Mouse (Mus musculus) embryo, embryonic 10.5 days (tissue): ENCODE results near the gene Fgfr2.

Experiments used
- DNase-seq: peaks from one replicate; pipeline ENCODE4 v3.0.0-alpha.2; 2015; ENCODE audit warnings: low spot score

Fgfr2 gene

DNA sequence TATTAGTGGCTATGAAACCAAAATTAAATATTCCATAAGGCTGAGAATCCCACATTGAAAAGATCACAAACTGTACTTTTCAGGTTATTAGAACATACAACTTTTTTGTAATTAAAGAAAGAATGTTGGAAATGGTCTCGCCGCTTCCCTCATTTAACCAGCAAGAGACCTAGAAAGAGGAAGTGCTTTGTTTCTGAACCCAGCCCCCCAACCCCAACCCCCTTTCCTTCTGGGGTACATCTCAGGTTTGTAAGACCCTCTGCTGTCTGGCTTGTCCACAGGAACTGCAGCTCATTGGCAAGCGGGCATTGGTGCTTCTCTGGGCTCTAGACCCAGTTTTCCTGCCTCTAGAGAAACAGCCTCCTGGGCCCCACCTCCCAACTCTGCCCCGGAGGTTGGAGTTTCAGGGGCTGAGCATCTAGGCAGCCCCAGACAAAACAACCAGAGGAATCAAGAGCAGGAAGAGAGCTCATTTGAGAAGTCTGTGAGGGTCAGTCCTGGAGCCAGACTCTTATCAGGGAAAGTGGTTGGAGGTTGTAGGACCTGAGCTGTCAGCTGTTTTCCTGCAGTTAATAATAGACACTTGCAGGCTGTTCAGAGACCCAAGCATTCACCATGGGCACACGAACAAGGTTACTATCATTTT, 2174.5 kb downstream of the Fgfr2 start:
- no peak for DNase-seq

DNA sequence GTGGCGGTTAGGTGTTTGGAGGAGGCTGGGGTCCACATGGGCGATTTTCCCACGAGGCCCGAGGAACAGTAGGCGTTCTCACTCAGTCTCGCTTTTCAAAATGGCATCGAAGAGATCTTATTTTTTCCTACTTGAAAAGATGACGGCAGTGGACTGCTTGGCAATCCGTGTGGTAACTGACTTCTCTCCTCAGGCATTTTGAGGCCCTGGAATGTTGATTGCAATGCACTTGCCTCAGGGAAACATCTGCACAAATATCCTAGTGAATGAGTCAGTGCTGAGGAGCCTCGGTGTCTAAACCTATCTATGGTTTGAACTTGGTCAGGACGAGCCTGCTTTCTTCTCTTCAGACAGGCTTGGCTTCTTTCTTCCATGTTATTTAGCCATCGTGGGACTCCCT, 2176.8 kb downstream of the Fgfr2 start:
- no peak for DNase-seq

DNA sequence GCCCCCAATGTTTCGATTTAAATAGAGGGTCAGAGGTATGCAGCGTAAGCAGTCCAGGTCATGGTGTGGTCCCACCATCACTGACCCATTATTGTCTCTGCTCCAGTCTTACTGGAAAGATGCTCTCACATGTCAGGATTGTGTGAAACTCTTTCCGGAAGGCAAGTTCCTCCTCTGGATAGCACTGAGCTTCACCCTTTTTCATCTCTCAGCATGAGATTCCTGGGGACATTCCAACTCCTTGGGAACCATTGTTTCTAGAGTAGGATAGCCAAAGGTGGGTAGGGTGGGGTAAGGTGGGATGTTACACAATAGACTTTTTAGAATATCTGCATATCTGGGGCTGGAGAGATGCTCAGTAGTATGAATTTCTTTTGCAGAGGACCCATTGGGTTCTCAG, 2177.4 kb downstream of the Fgfr2 start:
- no peak for DNase-seq

DNA sequence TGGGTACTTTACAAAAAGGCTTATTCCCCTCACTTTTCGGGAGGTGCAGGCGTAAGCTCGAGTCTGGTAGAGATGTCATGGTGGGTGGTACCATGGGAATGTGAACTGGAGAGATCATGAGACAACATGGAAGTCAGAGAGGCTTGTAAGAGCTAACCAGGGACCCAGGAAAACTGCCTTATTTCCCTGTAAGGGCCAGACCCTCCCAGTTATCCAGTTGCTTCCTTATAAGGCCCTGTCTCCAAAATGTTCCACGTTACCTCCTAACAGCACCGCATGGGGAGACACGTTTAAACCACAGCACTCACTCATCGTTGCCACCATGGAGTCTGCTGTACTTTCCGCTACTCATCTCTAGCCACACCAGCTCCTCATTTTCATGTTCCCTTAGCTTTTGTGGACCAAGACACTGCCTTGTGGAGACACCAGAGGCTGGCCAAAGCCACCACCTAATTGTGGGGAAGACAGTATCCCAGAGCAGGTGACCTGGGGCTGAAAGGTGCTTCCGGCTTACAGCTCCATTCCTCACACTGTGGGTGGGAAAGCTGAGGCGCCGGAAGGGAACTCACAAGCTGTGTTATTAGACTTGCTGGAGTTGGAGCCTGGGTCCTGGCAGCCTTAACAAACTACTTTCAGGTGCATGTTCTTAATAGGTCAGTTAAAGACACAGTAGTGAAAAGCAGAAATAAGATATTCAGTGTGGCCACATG, 2178.2 kb downstream of the Fgfr2 start:
- no peak for DNase-seq

DNA sequence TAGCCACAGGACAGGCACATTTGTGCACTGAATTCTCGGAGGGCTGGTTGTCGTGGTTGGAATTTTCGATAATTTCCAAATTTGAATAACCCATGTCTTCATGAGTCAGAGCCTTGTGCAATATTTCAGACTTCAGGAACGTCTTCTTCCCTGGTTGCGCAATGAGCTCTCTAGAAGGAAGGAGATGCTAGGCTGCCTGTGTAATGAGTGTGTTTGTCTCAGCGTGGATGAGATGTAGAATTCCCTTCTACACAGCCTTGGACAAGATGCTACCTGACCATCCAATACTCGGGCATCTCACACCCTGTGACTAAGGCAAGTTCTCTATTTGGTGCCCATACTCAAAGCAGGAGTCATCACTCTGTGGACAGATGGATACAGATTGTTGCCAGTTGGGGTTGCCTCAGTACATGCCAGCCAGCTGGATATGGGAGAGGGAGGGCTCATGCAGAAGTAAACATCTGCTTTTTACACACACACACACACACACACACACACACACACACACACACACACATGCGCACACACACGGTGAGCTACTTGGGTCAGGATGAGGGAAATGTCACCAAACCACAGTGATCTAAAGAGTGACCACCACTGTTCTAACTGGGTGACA, 2179.8 kb downstream of the Fgfr2 start:
- DNase-seq: no peak

DNA sequence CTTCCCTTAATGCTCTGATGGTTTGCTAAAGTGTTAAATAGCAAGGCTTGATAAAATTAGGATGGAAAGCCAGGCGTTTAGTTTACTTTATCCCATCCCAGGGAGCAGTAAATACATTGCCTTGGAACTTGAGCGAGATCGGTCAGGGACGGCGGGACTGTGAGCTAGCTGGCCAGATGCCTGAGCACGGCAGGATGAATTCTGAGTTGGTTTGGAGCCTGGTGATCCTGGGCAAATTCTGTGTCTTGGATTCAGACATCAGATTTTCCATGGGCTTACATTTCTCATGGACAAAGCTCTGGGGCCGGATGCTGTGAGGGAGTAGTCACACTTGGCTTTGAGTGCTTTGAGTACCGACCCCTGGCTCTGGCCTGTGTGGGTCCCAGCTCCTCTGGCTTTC, 2182.4 kb downstream of the Fgfr2 start:
- no peak for DNase-seq

DNA sequence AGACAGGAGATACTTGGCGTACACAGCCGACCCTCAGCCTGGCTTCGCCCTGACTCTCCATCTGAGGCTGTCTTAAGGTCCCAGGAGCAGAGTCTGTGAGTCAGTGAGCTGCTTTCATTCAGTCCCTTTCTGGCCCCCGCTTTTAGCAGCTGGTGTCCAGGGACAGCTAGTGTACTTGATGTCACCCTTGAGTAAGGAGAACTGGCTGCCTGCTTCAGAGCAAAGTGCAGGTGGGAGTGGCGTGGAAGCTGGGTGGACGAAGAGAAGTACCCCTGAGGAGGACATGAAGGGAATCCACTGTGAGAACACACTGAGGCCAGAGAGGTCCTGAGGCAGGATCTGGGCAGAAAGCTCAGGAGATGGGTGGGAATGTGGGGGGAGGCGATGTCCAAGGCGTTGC, 2184.3 kb downstream of the Fgfr2 start:
- DNase-seq: no peak

DNA sequence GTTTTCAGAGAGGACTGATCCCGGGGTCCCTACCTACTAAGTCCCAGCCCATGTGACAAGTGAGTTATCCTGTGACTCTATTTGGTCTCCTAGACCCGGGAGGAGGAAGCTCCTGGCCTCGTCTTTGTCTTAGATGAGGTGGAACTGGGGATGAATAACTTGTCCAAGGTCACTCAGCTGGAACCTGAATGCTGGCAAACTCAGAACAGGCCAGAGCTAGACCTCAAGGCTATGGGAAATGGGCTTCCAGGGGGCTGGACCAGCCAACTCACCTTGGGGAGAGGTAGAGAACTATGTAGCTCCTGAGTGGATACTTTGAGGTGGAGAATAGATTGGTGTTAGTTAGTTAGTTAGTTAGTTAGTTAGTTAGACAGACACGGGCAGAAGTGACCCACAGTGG, 2185.1 kb downstream of the Fgfr2 start:
- DNase-seq: no peak

DNA sequence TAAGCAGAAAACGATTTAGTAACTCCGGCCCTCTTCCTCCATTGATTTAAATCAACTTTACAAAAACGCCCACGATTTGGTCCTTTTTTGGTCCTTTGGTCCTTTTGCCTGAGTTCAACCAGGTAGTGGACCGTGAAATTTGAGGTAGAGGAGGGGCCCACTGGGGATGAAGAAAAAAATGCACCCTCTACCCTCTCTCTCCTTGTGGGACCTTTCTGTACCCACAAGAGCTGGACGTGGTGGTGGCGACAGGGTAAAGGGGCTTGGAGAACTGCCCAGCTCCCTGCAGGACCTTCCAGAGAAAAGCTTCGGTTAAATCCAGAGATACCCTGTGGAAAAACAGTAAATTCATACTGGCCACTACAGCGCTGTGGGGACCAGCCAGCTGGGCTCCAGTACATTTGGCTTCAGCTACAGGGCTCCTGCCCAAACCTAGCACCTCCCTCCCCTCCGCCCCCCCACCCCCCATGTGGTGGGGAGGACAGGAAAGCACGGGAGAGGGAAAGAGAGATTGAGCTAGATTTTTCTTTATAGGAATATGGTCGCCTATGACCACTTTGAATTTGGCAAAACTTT, 2185.8 kb downstream of the Fgfr2 start:
- no peak for DNase-seq

DNA sequence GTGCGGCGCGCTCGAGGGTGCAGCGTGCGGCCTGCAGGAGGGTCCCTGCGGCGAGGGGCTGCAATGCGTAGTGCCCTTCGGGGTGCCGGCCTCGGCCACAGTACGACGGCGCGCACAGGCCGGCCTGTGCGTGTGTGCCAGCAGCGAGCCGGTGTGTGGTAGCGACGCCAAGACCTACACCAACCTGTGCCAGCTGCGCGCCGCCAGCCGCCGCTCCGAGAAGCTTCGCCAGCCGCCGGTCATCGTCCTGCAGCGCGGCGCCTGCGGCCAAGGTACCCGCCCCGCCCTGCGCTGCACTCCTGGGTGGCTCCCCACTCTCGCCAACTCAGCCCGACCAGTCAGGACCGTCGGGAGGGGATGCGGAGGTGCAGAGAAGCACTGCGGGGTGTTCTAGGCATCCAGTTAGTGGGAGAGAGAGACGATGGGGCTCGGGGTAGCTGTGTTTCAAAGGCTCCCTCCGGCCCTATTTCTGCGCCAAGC, 2186.6 kb downstream of the Fgfr2 start:
- DNase-seq: peak; percentile 11

DNA sequence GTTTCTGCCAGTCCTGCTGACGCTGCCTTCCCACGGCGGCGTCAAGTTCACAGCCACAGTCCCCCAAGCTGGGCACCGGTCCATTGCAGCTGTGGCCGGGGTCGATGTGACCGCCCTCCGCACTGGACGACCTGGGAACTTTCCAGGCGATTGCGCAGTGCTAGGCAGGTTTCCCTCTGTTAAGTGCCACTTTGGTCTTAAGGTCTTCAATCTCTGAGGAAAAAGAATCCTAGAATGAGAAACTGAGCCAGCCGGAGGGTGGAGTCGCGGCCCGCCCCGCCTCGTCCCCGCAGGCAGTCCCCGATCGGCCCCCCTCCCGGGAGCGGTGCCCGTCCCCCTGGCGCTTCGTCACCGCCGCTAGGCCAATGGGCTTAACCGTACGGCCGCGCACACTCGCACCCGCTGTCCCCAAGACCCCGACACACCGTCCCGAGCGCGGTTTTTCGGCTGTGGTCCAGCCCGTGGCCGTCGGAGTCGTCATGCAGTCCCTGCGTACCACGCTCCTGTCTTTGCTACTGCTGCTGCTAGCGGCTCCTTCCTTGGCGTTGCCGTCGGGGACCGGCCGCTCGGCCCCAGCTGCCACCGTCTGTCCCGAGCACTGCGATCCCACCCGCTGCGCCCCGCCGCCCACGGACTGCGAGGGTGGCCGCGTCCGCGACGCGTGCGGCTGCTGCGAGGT, 2187.2 kb downstream of the Fgfr2 start, which contains the start of gene Htra1:
Gene Htra1 (plus strand): TSS at position 319 of the 679 bp plus-strand sequence.
- peak; percentile 62 for DNase-seq

DNA sequence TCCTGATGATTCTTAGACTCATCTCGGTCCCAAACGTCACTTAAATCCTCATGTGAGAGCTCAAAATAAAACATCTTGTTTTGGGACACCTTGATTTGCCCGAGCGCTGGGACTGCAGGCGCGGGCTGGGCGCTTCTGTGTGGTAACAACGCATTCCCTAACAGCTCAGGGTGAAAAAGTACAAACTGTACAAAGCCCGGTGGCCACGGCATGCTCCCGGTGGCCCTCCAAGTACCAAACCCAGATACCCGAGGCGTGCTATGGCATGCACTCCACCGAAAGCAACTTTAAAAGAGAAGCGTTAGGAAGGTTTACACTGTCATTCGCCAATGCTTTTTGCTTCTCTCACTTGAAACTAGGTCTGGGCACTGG, 2187.7 kb downstream of the Fgfr2 start:
- peak; percentile 10 for DNase-seq

DNA sequence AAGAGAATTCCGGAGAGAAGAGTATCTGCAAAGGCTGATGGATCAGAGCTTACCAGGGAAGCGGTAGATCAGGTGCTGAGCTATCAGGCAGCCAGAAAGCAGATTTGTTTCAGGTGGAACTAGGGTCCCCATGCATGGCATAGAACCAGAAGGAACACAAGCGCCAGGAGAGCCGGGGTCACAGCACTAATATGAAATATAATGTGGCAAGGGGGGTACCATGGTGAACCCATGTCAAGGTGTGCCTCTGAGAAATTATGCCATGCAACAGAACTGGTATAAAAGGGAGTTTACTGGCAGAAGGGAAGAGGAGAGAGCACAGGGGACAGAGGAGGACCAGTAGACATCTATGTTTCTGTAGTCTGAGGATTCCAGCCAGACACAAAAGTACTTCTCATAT, 2188.5 kb downstream of the Fgfr2 start:
- no peak for DNase-seq

DNA sequence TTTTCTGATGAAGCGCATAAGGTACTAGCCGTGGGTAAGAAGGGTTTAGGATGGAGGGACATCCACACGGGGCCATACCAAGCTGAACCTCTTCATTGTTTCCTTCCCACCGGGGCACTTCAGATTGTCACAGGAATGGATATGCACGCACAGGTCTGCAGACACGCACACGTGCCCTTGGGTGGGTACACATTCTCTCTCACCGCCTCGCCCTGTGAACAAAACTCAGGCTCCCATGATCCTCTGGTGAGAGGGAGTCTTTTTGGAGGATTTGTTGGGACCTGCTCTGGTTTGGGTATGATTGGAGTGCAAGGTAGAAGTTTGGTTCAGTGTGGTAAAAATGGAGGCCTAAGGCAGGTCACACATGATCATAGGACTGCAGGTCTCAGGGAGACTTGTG, 2190.2 kb downstream of the Fgfr2 start:
- DNase-seq: no peak

DNA sequence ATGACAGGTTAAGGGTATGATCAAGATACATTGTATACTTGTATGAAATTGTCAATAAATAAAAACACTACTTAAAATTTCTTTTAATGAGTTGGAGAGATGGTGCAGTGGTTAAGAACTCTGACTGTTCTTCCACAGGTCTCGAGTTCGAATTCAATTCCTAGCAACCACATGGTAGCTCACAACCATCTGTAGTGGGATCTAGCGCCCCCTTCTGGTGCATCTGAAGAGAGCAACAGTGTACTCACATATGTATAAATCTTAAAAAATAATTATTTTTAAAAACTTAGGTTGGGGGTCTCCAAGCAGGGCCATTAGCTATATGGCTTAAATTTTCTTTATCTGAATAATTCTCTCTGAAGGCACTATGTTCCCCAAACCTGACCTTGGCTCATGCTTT, 2192.7 kb downstream of the Fgfr2 start:
- DNase-seq: no peak

DNA sequence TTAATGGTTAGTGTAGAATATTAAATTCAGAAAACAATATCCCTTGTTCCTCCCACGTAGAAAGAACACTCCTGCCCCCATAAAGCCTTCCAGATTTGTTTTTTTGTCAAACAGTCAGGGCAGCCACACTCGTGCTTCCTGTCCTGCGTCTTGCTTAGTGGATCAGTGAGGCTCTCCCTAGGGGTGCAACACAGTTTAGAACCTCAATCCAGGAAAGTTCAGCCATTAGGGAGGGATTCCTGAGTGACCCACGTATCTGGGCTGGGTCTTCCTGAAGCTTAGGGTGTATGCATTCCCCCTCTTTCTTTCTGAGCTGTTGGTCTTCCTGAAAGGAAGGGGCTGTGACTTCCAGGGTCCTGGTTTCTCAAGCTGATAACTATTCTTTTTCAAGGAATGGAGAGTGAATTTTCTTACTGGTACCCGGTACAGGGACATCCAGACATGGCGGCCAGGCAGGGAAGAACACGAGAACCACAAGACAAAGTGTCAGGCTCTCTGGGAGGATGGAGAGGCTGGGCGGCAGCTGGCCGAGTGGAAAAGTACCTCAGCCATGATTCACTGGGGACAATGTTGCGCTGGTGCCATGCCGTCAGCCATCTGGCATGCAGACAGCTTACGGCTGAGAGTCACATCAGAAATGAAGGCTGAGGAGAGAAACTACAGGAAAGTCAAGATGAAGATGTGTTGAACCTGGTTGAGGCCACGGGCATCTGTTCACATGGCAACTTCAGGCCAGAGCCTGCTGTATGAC, 2200.0 kb downstream of the Fgfr2 start:
- no peak for DNase-seq

DNA sequence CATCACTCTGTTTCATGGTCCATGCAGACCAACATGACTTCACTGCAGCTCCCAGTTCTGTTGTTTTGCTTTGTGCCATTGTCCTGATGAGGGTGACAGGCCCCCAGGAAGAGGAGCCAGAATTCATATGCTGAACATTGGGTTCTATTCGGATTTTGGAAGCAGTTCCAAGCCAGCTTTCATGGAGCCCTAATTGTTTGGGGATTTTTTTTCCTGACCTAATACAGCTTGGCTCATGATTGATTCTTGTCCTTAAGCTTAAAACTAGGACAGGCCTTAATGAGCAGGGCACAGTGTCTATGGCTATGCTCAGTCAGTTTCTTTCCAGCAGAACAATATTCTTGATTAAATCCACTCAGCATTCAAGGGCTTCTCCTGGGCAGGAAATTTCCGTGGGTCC, 2204.9 kb downstream of the Fgfr2 start:
- no peak for DNase-seq

DNA sequence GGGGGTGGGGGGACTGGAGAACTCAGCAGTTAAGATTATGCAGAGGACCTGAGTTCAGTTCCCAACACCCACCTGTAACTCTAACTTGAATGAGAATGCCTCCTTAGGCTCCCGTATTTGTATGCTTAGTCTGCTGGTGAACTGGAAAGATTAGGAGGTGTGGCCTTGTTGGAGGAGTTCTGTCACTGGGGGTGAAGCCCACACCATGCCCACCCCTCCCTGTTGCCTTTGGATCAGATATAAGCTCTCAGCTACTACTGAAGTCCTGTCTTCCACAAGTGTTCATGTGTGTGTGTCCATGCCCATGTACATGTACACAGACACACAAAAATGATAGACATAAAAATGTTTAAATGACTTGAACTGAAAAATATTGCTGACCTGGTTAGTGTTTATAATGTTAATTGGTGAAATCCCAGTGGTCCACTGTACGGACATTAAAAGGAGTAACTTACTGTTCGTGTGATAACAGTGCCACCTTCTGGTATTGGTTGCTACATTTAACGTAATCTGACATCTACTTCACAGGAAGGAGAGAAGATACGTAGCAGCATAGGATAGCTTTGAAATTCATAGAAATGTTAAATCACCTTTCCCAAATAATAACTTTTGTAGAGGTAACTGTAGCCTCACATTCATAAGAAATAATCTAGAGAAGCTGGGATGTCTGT, 2208.3 kb downstream of the Fgfr2 start:
- DNase-seq: peak; percentile 76

DNA sequence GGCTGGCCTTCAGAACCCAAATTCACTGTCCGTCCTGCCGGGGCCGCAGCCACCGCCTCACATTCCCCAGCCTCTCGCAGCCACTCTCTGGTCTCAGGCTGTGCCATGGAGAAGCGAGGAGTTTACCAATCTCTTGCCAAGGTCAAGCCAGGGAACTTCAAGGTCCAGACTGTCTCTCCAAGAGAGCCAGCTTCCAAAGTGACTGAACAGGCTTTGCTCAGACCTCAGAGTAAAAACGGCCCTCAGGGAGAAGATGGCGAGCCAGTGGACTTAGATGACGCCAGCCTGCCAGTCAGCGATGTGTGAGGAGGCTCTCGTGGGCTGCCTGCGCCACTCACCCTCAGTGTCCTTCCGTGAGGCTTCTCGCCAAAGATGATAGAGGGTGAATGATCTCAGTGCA, 2212.3 kb downstream of the Fgfr2 start:
- no peak for DNase-seq

DNA sequence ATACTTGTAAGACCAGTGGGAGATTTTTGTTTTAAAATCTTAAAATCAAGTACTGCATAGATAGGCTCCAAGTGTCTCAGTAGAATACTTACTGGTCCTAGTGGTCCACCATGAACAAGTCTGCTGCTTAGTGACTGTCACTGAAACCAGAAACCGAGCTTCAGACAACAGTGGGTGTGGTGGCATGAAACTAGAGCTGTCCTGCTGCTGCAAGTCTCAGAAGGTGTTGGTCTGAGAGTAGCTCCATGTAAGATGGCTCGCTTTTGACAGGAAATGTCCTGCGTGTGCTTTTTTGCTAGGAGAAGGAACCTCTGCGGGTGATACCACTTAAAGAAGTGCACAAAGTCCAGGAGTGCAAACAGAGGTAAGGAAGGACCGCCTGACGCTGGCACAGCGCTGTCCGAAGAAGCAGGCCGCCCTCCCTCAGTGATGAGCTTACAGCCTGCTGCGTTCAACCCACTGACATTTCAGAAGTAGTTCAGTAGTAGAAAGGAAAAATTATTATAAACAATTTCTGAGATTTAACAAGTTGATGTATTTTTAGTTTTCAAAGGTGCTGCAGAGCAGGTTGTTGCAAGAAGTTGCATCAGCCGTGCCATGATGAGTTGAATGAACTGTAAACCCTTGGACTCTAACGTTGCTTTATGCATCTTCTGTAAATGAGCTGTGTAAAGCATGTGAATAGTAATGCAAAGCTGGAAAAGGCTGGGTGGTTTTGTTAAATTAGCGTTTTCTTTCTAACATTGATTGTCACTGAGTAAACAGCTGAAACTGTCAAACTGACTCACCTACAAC, 2218.4 kb downstream of the Fgfr2 start:
- DNase-seq: no peak
